Mouse (Mus musculus): ENCODE measurements around the gene H2-DMb2. TPM values are rescaled to one million over a fixed set of nuclear protein-coding genes. Genes with fewer than 3 reads are reported as not detected.

The H2-DMb2 gene
- polyA plus RNA-seq (2012; ENCODE audit: insufficient read depth, insufficient read length, missing spikeins): 3.0 and 4.9 TPM in 2 replicates

- TF ChIP-seq POLR2A (IDR thresholded peaks at IDR 0.05; ENCODE audit: borderline replicate concordance, low read depth, low read length) (no peak), CTCF (IDR thresholded peaks at IDR 0.05; ENCODE audit: low read depth, low read length) (no peak)
- Histone ChIP-seq H3K27ac (ENCODE audit: insufficient read depth, low read depth, low read length) (peak within 1 kb of the TSS; percentile 94), H3K4me3 (ENCODE audit: insufficient read depth, low read length) (peak within 1 kb of the TSS; percentile 28; the same call in 1 of the 2 replicates), H3K4me1 (ENCODE audit: control insufficient read depth, insufficient read depth, low read length) (peaks cover 25% of the 10 kb centered on the region)
These were observed at the start of gene H2-DMb2 for GRCm38 (mm10) chr17:34143033-34143432. Gene H2-DMb2 (plus strand): TSS chr17:34143307.

- Histone ChIP-seq H3K4me3 (ENCODE audit: insufficient read depth, low read length) (no peak overlapping the region), H3K27ac (ENCODE audit: insufficient read depth, low read depth, low read length) (no peak overlapping the region), H3K4me1 (ENCODE audit: control insufficient read depth, insufficient read depth, low read length) (peaks cover 23% of the 10 kb centered on the region)
These were observed 48.6 kb upstream of the H2-DMb2 start for GRCm38 (mm10) chr17:34094283-34095035.

GRCm38 (mm10) chr17:34096497-34097010, 46.6 kb upstream of the H2-DMb2 start:
- Histone ChIP-seq H3K4me3 (ENCODE audit: insufficient read depth, low read length) (no peak overlapping the region), H3K27ac (ENCODE audit: insufficient read depth, low read depth, low read length) (no peak overlapping the region), H3K4me1 (ENCODE audit: control insufficient read depth, insufficient read depth, low read length) (peaks cover 28% of the 10 kb centered on the region)
- TF ChIP-seq POLR2A (IDR thresholded peaks at IDR 0.05; ENCODE audit: borderline replicate concordance, low read depth, low read length): no peak
- TF ChIP-seq CTCF (IDR thresholded peaks at IDR 0.05; ENCODE audit: low read depth, low read length): no peak

More at GRCm38 (mm10) chr17:34094283-34095035, 48.6 kb upstream of the H2-DMb2 start:
- TF ChIP-seq POLR2A (IDR thresholded peaks at IDR 0.05; ENCODE audit: borderline replicate concordance, low read depth, low read length) (no peak), CTCF (IDR thresholded peaks at IDR 0.05; ENCODE audit: low read depth, low read length) (no peak)

GRCm38 (mm10) chr17:34097272-34097671, 45.8 kb upstream of the H2-DMb2 start:
- Histone ChIP-seq H3K4me1 (ENCODE audit: control insufficient read depth, insufficient read depth, low read length) (peaks cover 26% of the 10 kb centered on the region), H3K4me3 (ENCODE audit: insufficient read depth, low read length) (no peak overlapping the region), H3K27ac (ENCODE audit: insufficient read depth, low read depth, low read length) (no peak overlapping the region)
- TF ChIP-seq POLR2A (IDR thresholded peaks at IDR 0.05; ENCODE audit: borderline replicate concordance, low read depth, low read length) (no peak), CTCF (IDR thresholded peaks at IDR 0.05; ENCODE audit: low read depth, low read length) (no peak)

GRCm38 (mm10) chr17:34098709-34099479, 44.2 kb upstream of the H2-DMb2 start:
- no peak overlapping the region for H3K27ac ChIP-seq (ENCODE audit: insufficient read depth, low read depth, low read length)
- H3K4me1 ChIP-seq (ENCODE audit: control insufficient read depth, insufficient read depth, low read length): peaks cover 28% of the 10 kb centered on the region
- TF ChIP-seq CTCF (IDR thresholded peaks at IDR 0.05; ENCODE audit: low read depth, low read length): no peak
- no peak overlapping the region for H3K4me3 ChIP-seq (ENCODE audit: insufficient read depth, low read length)

GRCm38 (mm10) chr17:34099531-34099930, 43.6 kb upstream of the H2-DMb2 start:
- no peak overlapping the region for H3K4me3 ChIP-seq (ENCODE audit: insufficient read depth, low read length)
- H3K4me1 ChIP-seq (ENCODE audit: control insufficient read depth, insufficient read depth, low read length): peaks cover 28% of the 10 kb centered on the region
- no peak for TF ChIP-seq CTCF (IDR thresholded peaks at IDR 0.05; ENCODE audit: low read depth, low read length)
- H3K27ac ChIP-seq (ENCODE audit: insufficient read depth, low read depth, low read length): no peak overlapping the region

GRCm38 (mm10) chr17:34101185-34101584, 41.9 kb upstream of the H2-DMb2 start:
- no peak overlapping the region for H3K27ac ChIP-seq (ENCODE audit: insufficient read depth, low read depth, low read length)
- TF ChIP-seq POLR2A (IDR thresholded peaks at IDR 0.05; ENCODE audit: borderline replicate concordance, low read depth, low read length) (no peak), CTCF (IDR thresholded peaks at IDR 0.05; ENCODE audit: low read depth, low read length) (no peak)
- 0 out of 2 replicates have a peak overlapping the region, but pooled peaks have one; percentile 9 for H3K4me3 ChIP-seq (ENCODE audit: insufficient read depth, low read length)
- H3K4me1 ChIP-seq (ENCODE audit: control insufficient read depth, insufficient read depth, low read length): peaks cover 27% of the 10 kb centered on the region

- Histone ChIP-seq H3K4me3 (ENCODE audit: insufficient read depth, low read length) (peak overlapping the region; percentile 72), H3K4me1 (ENCODE audit: control insufficient read depth, insufficient read depth, low read length) (peaks cover 22% of the 10 kb centered on the region), H3K27ac (ENCODE audit: insufficient read depth, low read depth, low read length) (peak overlapping the region; percentile 85)
- TF ChIP-seq CTCF (IDR thresholded peaks at IDR 0.05; ENCODE audit: low read depth, low read length): peak; percentile 79
- no peak for TF ChIP-seq POLR2A (IDR thresholded peaks at IDR 0.05; ENCODE audit: borderline replicate concordance, low read depth, low read length)
These were observed 41.5 kb upstream of the H2-DMb2 start for GRCm38 (mm10) chr17:34101604-34102032.

- peaks cover 18% of the 10 kb centered on the region for H3K4me1 ChIP-seq (ENCODE audit: control insufficient read depth, insufficient read depth, low read length)
- TF ChIP-seq POLR2A (IDR thresholded peaks at IDR 0.05; ENCODE audit: borderline replicate concordance, low read depth, low read length) (no peak), CTCF (IDR thresholded peaks at IDR 0.05; ENCODE audit: low read depth, low read length) (no peak)
- H3K27ac ChIP-seq (ENCODE audit: insufficient read depth, low read depth, low read length): no peak overlapping the region
- no peak overlapping the region for H3K4me3 ChIP-seq (ENCODE audit: insufficient read depth, low read length)
These were observed 40.3 kb upstream of the H2-DMb2 start for GRCm38 (mm10) chr17:34102831-34103230.

- no peak overlapping the region for H3K27ac ChIP-seq (ENCODE audit: insufficient read depth, low read depth, low read length)
- H3K4me1 ChIP-seq (ENCODE audit: control insufficient read depth, insufficient read depth, low read length): peaks cover 18% of the 10 kb centered on the region
- H3K4me3 ChIP-seq (ENCODE audit: insufficient read depth, low read length): no peak overlapping the region
- TF ChIP-seq CTCF (IDR thresholded peaks at IDR 0.05; ENCODE audit: low read depth, low read length) (no peak), POLR2A (IDR thresholded peaks at IDR 0.05; ENCODE audit: borderline replicate concordance, low read depth, low read length) (no peak)
These were observed 38.3 kb upstream of the H2-DMb2 start for GRCm38 (mm10) chr17:34104804-34105203.

Data from bone marrow macrophage, adult 2 months (primary cell).